8 mouse cellular contexts compared by ENCODE assay signal in genomic region chr10:4266931-4267310, GRCm38 (mm10). TPM values are rescaled to one million over a fixed set of nuclear protein-coding genes. Genes with fewer than 3 reads are reported as not detected.
DNase-seq lines count a peak whose midpoint lies in the region; ATAC-seq lines count a peak whose summit lies in the region.

No protein-coding gene starts in this region.

- no peaks in the 10 kb centered on the region for H3K36me3 ChIP-seq in embryonic facial prominence, embryonic 11.5 days (replicated peaks; ENCODE audit: control insufficient read depth, insufficient read depth, low read depth, low read length)
- no peaks in the 10 kb centered on the region for H3K36me3 ChIP-seq in limb, embryonic 10.5 days

- DNase-seq in embryo, embryonic 10 days (ENCODE audit: low spot score): peak; percentile 51
- DNase-seq in embryo, embryonic 10.5 days (ENCODE audit: low spot score): no peak
- peak; percentile 71 for DNase-seq in MN1 (ENCODE audit: low spot score)
- peak; percentile 35 for DNase-seq in embryonic facial prominence, embryonic 11.5 days (ENCODE audit: low spot score)
- peak; percentile 24 to 43 for DNase-seq in heart, postnatal 36 days
- peak; percentile 49 for DNase-seq in limb, embryonic 10.5 days (ENCODE audit: low spot score)
- DNase-seq in neural tube, embryonic 10.5 days (ENCODE audit: extremely low spot score, low spot score): peak; percentile 69
- peak; percentile 27 to 43 for DNase-seq in thymus, postnatal 36 days

- peak overlapping the region; percentile 79 for H3K9ac ChIP-seq in embryonic facial prominence, embryonic 11.5 days (replicated peaks; ENCODE audit: low read length)

- peak overlapping the region; percentile 64 for H3K4me3 ChIP-seq in embryonic facial prominence, embryonic 11.5 days (ENCODE audit: low read depth, low read length)
- H3K4me3 ChIP-seq in limb, embryonic 10.5 days: peak overlapping the region; percentile 81

- WGBS in embryonic facial prominence, embryonic 11.5 days: 3% methylated on average over 11 of the region's 11 CpGs
- under 1% methylated on average over 11 of the region's 11 CpGs for WGBS in limb, embryonic 10.5 days

- H3K4me2 ChIP-seq in embryonic facial prominence, embryonic 11.5 days (ENCODE audit: low read depth, low read length): peak overlapping the region; percentile 95

- intact Hi-C loops in heart, postnatal 36 days (cut with DNase I): loop anchor here (5.0 kb wide), 1 partner anchor 65 kb away; no protein-coding TSS in a partner anchor

- no peaks in the 10 kb centered on the region for H3K9me3 ChIP-seq in embryonic facial prominence, embryonic 11.5 days (replicated peaks; ENCODE audit: control insufficient read depth, low read length)
- no peaks in the 10 kb centered on the region for H3K9me3 ChIP-seq in limb, embryonic 10.5 days (replicated peaks)

- H3K27me3 ChIP-seq in embryonic facial prominence, embryonic 11.5 days (ENCODE audit: control insufficient read depth, insufficient read depth, low read length): no peaks in the 10 kb centered on the region; the same call in 1 of the 2 replicates
- peaks cover 23% of the 10 kb centered on the region for H3K27me3 ChIP-seq in limb, embryonic 10.5 days (ENCODE audit: low read depth, poor library complexity, severe bottlenecking)

- H3K27ac ChIP-seq in embryonic facial prominence, embryonic 11.5 days (replicated peaks; ENCODE audit: low read depth, low read length): no peak overlapping the region
- peak overlapping the region; percentile 87 for H3K27ac ChIP-seq in limb, embryonic 10.5 days

- peak; percentile 57; the same call in 1 of the 2 replicates for ATAC-seq in embryonic facial prominence, embryonic 11.5 days (replicated peaks; ENCODE audit: insufficient number of reproducible peaks, low FRiP score, low TSS enrichment, low read depth)

- H3K4me1 ChIP-seq in embryonic facial prominence, embryonic 11.5 days (ENCODE audit: control insufficient read depth, insufficient read depth, low read length): peaks cover 3% of the 10 kb centered on the region
- peaks cover 17% of the 10 kb centered on the region for H3K4me1 ChIP-seq in limb, embryonic 10.5 days

RNA-seq across cellular contexts. Expression of gene Akap12, which starts 0.7 kb away (rescaled TPM):
- polyA plus RNA-seq in embryonic facial prominence, embryonic 11.5 days (2014; fragmentation: Nextera tagmentation; extraction: Ambion mirVana): 24.4 and 27.9 TPM in 2 replicates
- 10 to 100 TPM; 21.8 to 26.0 TPM for total RNA-seq in heart, postnatal 36 days (2021)
- polyA plus RNA-seq in limb, embryonic 10.5 days (2016; fragmentation: Nextera tagmentation; extraction: Ambion mirVana): 8.4 and 9.0 TPM in 2 replicates
